Mouse (Mus musculus) embryonic fibroblast, embryonic 13.5 days (primary cell): ENCODE data around the gene Pdia5. TPM values are rescaled to one million over a fixed set of nuclear protein-coding genes. Genes with fewer than 3 reads are reported as not detected.

ENCODE experiments used
- H3K27ac ChIP-seq: 2 replicates; pipeline ENCODE4 v1.5.1; 2012; ENCODE audit warnings: low read length, control low read depth, inconsistent platforms; ENCODE audit not compliant: insufficient read depth
- H3K4me1 ChIP-seq: 2 replicates; pipeline ENCODE4 v1.6.1; 2011; ENCODE audit warnings: low read length; ENCODE audit not compliant: control insufficient read depth, insufficient read depth
- H3K4me3 ChIP-seq: 2 replicates; pipeline ENCODE4 v1.5.1; 2011; ENCODE audit warnings: mild to moderate bottlenecking, control low read depth, low read length; ENCODE audit not compliant: insufficient read depth
- CTCF ChIP-seq: IDR thresholded peaks from 2 replicates; pipeline ENCODE4 v1.5.1; 2011; ENCODE audit warnings: mild to moderate bottlenecking, control low read depth, low read length, moderate library complexity, borderline replicate concordance; ENCODE audit not compliant: insufficient read depth
- POLR2A ChIP-seq: IDR thresholded peaks from 2 replicates; pipeline ENCODE4 v1.6.1; 2011; ENCODE audit warnings: low read depth, mild to moderate bottlenecking, control low read depth, low read length, moderate library complexity
- polyA plus RNA-seq: library from polyadenylated mRNA; stranded (reverse); fragments of >200 nt; gene quantifications from 2 replicates; pipeline ENCODE4 v1.2.4, GENCODE M21; 2011; ENCODE audit warnings: low read depth; ENCODE audit not compliant: missing spikeins, insufficient read length

Gene Pdia5
- 96.7 and 105 TPM in 2 replicates for polyA plus RNA-seq

GRCm38 (mm10) chr16:35490231-35491070, at the start of gene Pdia5:
Gene Pdia5 (minus strand): TSS chr16:35490873.
- TF ChIP-seq CTCF = no peak
- TF ChIP-seq POLR2A = peak; percentile 84
- H3K4me1 ChIP-seq = 0 out of 2 replicates have a peak, but pooled peaks cover 8% of the 10 kb centered on the region
- no peak within 1 kb of the TSS for H3K27ac ChIP-seq
- peak within 1 kb of the TSS; percentile 75 for H3K4me3 ChIP-seq

- TF ChIP-seq POLR2A = no peak
- TF ChIP-seq CTCF = no peak
- H3K4me1 ChIP-seq = no peaks in the 10 kb centered on the region
Observed at GRCm38 (mm10) chr16:35539041-35539440, 48.4 kb upstream of the Pdia5 start.

GRCm38 (mm10) chr16:35537651-35538050, 47.0 kb upstream of the Pdia5 start:
- no peaks in the 10 kb centered on the region for H3K4me1 ChIP-seq
- no peak overlapping the region for H3K27ac ChIP-seq
- H3K4me3 ChIP-seq = no peak overlapping the region
- TF ChIP-seq POLR2A = no peak

More at GRCm38 (mm10) chr16:35539041-35539440, 48.4 kb upstream of the Pdia5 start:
- Histone ChIP-seq H3K4me3 (no peak overlapping the region), H3K27ac (no peak overlapping the region)

GRCm38 (mm10) chr16:35534630-35535029, 44.0 kb upstream of the Pdia5 start:
- no peak overlapping the region for H3K4me3 ChIP-seq
- TF ChIP-seq CTCF = no peak
- TF ChIP-seq POLR2A = no peak
- H3K27ac ChIP-seq = no peak overlapping the region
- H3K4me1 ChIP-seq = no peaks in the 10 kb centered on the region

GRCm38 (mm10) chr16:35524200-35524599, 33.5 kb upstream of the Pdia5 start:
- H3K4me1 ChIP-seq = no peaks in the 10 kb centered on the region
- TF ChIP-seq CTCF (no peak), POLR2A (no peak)
- no peak overlapping the region for H3K4me3 ChIP-seq
- H3K27ac ChIP-seq = no peak overlapping the region

DNA sequence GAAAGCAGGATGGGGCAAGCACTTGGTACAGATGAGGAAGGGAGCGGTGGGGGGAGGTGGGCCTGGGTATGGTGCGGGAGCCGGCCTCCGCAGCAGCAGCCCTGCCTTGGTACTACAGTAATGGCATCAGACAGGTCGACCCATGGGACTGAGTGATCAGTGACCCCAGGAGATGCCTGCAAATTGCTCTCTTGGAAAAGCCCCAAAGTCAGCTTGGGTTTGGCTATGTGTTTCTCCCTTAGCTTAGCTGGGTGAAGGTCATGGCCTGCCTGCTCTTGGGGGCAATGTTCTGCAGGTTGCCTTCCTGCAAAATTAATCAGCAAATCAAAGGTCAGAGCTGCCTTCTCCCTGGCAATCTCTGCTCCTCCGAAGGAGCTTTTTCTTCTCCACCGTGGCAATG, 28.6 kb upstream of the Pdia5 start:
- Histone ChIP-seq H3K27ac (no peak overlapping the region), H3K4me3 (no peak overlapping the region), H3K4me1 (peaks cover 5% of the 10 kb centered on the region; the same call in 1 of the 2 replicates)
- no peak for TF ChIP-seq POLR2A
- TF ChIP-seq CTCF = no peak

DNA sequence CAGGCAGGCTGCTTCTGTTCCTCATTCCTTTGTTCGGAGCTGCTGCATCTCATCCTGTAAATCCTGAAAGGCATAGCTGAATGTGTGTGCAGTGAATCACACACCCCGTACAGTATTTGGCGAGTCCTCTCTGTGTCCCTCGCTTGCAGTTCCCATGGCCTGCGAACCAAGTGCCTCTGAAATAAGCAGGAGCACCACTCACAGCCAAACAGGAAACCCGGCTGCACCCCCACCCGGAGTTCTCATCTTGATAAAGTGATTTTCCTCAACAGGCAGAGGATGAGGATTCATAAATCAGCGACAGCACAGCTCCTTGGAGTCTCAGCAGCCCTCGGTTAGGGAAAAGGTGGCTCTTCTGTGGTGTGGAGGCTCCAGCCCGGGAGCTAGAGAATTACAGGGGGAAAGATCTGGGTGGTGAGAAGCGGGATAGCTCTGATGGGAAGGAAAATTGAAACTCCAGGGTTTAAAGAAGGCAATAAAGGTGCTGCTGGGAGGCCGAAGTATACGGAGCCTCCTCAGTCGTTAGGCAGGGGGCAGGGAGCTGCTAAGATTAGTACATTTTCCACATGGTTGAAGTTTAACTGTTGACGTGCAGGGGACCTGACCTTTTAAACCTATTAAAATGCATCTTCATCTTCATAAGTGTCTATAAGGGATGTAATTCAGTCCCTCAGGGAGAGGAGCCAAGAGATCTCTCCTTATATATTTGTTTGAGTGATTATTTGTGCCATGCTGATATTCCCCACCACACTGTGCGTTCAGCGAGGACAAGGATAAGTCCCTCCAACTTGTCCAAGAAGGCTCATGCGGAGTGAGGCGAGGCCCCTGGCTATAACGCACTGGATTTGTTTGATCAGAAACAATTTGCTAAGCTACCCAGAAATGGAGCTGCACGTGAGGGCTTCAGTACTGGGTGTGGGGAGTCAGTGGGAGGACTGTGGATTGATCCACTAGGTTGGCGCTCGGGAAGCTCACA, 27.6 kb upstream of the Pdia5 start:
- Histone ChIP-seq H3K4me1 (peaks cover 5% of the 10 kb centered on the region; the same call in 1 of the 2 replicates), H3K4me3 (no peak overlapping the region), H3K27ac (peak overlapping the region; percentile 18; the same call in 1 of the 2 replicates)
- TF ChIP-seq CTCF (no peak), POLR2A (no peak)

GRCm38 (mm10) chr16:35515977-35516612, 25.4 kb upstream of the Pdia5 start:
- Histone ChIP-seq H3K4me1 (peaks cover 5% of the 10 kb centered on the region; the same call in 1 of the 2 replicates), H3K27ac (no peak overlapping the region), H3K4me3 (no peak overlapping the region)
- no peak for TF ChIP-seq CTCF
- no peak for TF ChIP-seq POLR2A
